Mouse (Mus musculus) bone marrow macrophage, adult 2 months (primary cell): ENCODE results near the gene Cfap46.

Experiments used
- CTCF ChIP-seq: IDR thresholded peaks from 2 replicates; pipeline ENCODE4 v1.5.1; 2012; ENCODE audit warnings: low read depth, mild to moderate bottlenecking, low read length, moderate library complexity
- POLR2A ChIP-seq: IDR thresholded peaks from 2 replicates; pipeline ENCODE4 v1.6.1; 2012; ENCODE audit warnings: mild to moderate bottlenecking, low read depth, low read length, borderline replicate concordance

DNA sequence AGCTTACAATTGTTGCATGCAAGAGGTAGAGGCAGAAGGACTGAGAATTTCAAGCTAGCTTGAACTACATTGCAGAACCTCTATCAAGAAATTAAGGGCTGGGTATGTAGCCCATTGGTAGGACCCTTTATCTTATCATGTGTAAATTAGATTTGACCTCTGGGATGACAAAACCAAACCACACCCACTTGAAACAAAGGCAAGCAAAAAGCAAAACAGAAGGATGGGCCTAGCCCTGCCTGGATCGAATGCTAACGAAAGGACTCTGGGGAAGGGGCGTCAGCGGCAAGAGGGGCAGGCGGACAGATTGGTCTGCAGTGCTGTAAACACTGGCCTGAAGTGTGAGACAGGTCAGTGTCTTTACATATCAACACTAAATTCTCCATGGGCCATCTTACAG lies 92.3 kb downstream of the Cfap46 start:
- TF ChIP-seq CTCF (no peak), POLR2A (no peak)
